Mouse (Mus musculus): ENCODE data around the gene Exoc3l2.

The Exoc3l2 gene

DNA sequence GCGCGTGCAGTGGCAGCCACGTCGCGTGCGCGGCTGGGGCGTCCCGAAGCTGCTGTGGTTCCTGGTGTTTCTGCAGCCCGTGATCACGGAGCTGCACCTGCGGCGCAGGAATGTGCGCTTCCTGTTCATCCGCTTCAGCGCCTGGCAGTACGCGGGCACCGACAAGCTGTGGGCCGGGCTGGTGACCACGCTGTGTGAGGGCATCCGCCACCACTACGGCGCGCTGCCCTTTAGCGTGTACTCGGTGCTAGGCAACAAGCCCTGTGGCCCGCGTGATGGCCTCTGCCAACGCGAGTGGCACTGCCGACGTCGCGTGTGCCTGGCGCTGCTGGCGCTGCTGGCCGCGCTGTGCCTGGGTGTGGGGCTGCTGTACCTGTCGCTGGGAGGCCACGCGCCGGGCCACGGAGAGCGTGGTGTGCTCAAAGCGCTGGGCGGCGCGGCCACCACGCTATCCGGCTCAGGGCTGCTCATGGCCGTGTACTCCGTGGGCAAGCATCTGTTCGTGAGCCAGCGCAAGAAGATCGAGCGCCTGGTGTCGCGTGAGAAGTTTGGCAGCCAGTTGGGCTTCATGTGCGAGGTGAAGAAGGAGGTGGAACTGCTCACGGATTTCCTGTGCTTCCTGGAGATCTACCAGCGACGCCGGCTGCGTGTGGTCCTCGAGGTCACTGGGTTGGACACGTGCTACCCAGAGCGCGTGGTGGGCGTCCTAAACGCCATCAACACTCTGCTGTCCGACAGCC, 60.1 kb downstream of the Exoc3l2 start:
- no peak for DNase-seq (ENCODE audit: low spot score in 2 of 2)

DNA sequence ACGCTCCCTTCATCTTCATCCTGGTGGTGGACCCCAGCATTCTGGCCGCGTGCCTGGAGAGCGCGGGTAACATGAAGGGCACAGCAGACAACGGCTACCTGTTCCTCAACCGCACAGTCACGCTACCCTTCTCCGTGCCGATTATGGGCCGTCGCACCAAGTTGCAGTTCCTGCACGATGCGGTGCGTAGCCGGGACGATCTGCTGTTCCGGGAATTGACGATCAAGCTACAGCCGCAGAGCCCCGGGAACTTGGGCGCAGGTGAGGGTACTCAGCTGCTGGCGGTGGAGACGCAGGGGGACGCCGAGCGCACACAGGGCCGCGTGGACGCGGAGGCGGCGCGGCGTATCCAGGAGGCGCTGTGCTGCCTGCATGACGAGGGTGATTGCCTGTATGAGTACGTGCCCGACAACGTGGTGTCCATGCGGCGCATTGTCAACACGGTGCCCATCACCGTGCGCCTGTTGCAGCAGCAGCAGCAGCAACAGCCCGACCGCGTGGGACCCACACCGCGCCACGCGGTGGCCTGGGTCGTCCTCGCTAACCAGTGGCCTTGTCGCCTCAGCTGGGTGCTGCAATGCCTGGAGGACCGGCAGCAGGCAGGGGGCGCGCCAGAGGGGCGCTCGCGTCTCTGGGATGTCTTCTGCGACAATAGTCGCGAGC, 60.8 kb downstream of the Exoc3l2 start:
- DNase-seq (ENCODE audit: low spot score in 2 of 2): peak; percentile 51 to 66

DNA sequence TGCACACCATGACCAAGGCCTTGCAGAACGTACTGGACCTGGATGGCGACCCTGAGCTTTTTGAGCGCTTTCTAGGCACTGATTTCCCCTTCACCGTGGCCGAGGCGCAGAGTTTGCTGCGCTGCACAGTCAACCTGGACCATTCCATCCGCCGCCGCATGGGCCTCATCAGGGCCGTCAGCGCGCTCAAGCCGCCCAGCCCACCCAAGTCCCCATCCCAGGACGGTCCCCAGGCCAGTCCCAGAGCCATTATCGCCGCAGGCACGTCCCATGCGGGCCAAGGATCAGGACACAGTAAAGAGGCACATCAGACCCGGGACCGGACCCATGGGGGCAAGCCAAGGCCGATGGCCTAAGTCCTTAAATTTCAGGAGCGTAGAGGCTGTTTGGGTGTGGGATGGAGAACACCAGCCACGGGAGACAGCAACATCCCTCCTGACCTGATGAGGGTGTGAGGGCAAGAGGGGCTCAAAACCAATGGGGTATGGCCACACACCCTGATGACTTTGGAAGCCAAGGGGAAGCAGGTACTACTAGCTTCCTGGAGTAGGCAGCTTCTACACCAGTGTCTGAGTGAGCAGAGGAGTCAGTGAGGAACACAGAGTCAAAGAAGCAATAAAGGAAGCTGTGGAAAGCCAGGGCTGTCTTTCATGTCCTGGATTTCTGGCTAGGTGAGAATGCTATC, 61.4 kb downstream of the Exoc3l2 start:
- DNase-seq (ENCODE audit: low spot score in 2 of 2): no peak

DNA sequence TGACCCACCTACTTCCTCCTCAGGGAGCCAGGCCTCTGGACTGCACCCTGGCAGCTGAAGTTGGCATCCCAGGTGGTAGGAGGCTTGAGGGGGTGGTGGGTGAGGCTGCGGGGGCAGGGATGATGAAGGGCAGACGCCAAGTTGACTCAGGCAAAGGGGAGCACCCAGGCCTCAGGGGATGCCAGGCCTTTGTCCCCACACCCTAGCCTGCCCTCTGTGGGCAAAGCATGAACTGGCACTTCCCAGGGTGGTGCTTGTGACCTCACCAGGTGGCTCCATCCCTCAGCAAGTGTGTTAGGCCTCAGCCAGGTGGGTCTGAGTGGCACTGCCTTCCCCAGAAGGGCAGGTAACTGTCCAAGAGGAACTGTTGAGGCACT, 62.0 kb downstream of the Exoc3l2 start:
- DNase-seq (ENCODE audit: low spot score in 2 of 2): no peak

DNA sequence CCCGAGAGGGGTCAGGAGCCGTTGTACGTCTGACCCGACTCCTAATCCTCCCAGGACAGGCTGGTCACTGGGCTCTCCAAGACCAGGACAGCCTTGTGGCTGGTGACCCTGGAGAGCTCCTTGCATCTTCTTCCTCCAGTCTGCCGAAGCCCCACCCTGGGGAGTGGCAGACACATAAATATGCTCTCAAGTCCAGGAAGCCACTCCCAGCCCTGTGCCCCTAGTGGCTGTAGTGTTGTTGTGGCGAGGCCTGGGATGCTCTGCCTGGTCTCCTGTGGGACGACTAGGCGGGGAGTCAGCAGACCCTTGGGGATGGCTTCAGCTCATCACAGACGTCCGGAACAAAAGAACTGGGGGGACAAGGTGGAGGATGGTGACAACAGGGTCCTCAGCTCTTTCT, 67.9 kb downstream of the Exoc3l2 start:
- no peak for DNase-seq (ENCODE audit: low spot score in 2 of 2)

DNA sequence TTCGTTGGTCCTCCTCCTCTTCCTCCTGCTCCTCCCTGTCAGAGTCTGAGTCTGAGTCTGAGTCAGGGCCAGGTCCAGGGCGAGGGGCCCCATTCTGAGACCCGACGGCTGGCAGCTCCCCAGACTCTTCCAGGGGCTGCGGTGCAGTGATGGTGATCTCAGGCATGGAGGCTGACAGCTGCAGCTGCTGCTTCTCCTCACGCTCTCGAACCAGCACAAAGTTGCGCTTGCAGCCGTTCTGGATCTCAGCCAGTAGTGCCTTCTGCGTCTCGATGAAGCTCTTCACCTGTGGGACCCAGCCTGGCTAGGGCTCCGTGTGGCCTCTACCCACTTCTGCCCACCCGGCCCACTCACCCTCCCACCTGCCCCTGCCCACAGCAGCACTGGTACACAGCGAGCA, 69.1 kb downstream of the Exoc3l2 start:
- no peak for DNase-seq (ENCODE audit: low spot score in 2 of 2)

DNA sequence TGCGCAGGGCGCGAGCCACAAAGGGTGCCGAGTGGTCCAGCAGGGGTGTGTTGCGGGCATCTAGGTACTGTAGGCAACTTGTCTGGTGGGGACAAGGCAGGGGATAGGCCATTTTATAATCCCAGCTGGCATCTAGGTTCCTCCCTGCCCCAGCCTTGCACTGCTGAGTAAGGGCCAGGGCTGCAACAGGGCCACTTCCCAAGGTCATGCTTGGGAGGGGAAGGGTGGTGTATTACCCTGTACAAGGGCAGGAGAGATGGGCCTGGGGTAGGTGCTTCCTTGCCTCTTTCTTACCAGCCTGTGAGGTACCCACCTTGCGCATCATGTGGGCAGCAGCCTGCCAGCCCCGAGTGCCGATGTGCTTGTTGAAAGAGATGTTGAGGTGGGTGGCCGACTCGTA, 71.5 kb downstream of the Exoc3l2 start:
- no peak for DNase-seq (ENCODE audit: low spot score in 2 of 2)

DNA sequence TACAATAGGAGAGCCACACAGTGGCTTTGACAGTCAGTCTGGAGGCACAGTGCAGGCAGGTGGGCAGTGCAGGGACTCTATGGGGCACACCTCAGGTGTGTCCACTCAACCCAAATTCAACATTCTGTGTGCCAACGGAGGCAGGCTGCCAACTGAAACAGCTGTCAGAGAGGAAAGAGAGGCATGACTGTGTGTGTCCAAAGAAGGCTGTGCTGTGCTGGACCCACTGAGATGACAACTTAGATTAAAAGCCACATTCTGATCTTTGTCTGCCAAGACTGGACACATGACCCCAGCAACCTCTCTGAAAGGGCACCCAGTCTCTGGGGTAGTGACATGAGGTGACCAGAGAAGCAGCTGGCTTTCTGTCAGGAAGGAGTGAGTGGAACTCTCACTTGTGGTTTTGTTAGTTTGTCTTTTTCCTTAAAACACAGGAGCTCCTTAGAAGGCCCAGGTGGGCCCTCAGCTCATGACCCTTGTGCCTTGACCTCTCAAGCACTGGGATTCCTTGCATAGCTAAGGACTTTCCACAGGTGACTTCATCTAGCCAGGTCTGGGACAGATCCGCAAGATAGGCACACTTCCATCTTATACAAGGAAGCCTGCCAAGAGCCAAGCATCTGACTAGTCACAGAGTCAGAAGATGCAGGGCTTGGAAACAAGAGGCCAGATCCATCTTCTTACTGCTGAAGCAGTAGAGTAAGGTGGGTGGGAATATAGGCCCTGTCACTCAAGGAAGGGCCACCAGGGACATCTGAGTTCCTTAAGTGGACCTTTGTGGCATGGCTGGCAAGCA, 77.8 kb downstream of the Exoc3l2 start:
- DNase-seq (ENCODE audit: low spot score in 2 of 2): no peak

DNA sequence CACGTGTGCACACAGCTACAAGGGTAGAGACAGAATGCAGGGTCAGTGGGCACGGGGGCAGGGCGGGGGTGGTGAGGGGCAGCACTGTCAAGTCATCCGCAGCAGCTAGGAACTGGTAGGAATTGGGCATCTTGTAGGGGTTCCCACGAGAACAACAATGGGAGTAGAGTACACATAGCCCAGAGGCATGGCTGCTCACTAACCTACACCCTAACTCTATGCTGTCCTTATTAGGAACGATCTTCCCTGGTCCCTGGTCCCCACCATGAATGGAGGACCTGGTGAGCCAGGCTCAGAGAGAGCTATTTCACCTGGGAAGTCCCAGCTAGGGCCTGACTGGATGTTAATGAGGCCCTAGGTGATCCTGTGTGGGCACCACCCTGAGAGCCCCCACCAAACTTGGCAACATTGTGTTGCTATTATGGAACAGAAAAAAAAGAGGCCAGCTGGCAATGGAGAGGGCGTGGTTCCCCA, 78.6 kb downstream of the Exoc3l2 start:
- no peak for DNase-seq (ENCODE audit: low spot score in 2 of 2)

DNA sequence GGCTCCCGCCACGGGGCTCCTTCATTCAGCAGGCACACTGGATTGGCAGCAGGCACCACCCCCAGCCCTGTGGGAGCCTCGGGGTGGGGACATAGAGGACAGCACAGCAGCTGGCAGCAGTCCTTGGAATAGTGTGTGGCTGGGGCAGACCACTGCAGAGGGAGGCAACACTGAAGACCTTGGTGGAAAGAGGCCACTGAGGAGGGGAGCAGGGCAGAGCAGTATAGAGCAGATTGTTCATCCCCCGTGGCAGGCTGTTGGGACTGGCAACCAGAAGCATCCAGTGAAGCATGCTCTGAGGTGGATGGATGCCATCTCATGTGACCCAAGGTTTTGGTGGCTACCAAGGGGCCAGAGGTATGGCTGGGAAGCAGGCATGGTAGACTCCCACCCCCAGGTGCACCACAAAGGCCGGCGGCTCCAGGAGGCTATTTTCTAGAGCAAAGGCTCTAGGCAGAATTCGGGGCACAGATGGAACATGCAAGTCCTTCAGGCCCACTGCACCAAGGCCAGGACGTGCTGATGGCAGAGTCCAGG, 79.1 kb downstream of the Exoc3l2 start:
- DNase-seq (ENCODE audit: low spot score in 2 of 2): no peak

DNA sequence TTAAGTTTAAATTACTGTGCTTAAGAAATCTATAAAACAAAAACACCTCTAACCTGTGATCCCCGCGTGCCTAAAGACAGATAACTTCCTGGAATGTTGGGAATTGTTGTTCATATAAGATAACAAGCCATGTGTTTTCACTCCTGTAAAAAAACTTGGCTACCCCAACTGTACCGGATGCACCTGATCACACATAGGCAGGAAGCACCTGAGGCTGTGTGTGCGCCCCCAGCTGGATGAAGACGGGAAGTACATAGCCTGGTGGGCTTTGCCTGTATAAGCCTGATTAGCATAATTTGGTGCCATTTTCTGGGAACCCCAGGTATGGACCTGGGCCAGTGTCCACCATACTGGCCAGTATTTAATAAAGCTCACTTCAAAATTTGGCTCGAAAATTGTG, 80.5 kb downstream of the Exoc3l2 start:
- peak in 1 of 2 experiments; percentile 60 for DNase-seq (ENCODE audit: low spot score in 2 of 2)

DNA sequence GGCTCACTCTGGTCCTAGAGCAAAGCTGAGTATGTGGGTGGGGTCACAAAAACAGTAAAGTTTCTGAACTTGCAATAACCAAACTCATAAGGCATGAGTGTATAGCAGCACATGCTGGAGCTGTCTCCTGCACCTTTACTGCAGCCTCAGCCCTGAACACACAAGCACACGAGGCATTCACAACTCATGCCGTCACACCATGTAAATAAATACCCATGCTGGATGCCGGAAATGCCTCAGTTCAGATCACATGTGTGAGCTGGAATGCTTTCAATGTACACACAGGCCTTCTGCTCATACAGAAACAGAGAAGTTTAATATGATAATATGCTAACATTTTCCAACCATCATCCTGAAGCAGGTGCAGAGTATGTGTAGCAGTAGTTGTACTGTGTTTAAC, 82.9 kb downstream of the Exoc3l2 start:
- DNase-seq (ENCODE audit: low spot score in 2 of 2): no peak

All from spleen, postnatal 10 days (tissue).